Mouse (Mus musculus): ENCODE results near the gene Trpm4. TPM values are rescaled to one million over a fixed set of nuclear protein-coding genes. Genes with fewer than 3 reads are reported as not detected.

The Trpm4 gene
- polyA plus RNA-seq (2014; fragmentation: Nextera tagmentation; extraction: Ambion mirVana), result 7.8 and 9.3 TPM in 2 replicates

- Histone ChIP-seq H3K9ac (peak within 1 kb of the TSS; percentile 61), H3K27ac (no peak within 1 kb of the TSS), H3K4me1 (replicated peaks; ENCODE audit: control insufficient read depth, insufficient read depth, low read length) (peaks cover 4% of the 10 kb centered on the region; the same call in 1 of the 2 replicates), H3K36me3 (replicated peaks; ENCODE audit: control insufficient read depth, insufficient read depth) (no peaks in the 10 kb centered on the region), H3K27me3 (ENCODE audit: control insufficient read depth, insufficient read depth, low read length) (peaks cover 5% of the 10 kb centered on the region), H3K9me3 (ENCODE audit: control insufficient read depth, low read length) (no peaks in the 10 kb centered on the region), H3K4me3 (replicated peaks; ENCODE audit: low read length) (peak within 1 kb of the TSS; percentile 47), H3K4me2 (replicated peaks) (peak within 1 kb of the TSS; percentile 71)
- under 1% methylated on average over 38 of the region's 38 CpGs for WGBS
- ATAC-seq (ENCODE audit: low FRiP score) (peak; percentile 64), DNase-seq (ENCODE audit: low spot score) (peak; percentile 78)
Observed at GRCm38 (mm10) chr7:45333431-45333982, at the start of gene Trpm4. TSS of gene Trpm4 (minus strand) at chr7:45333780.

- DNase-seq (ENCODE audit: low spot score) (no peak), ATAC-seq (ENCODE audit: low FRiP score) (no peak)
- no peak overlapping the region for H3K9ac ChIP-seq
- no peak overlapping the region for H3K4me3 ChIP-seq (replicated peaks; ENCODE audit: low read length)
- no peak overlapping the region for H3K27ac ChIP-seq
- no peaks in the 10 kb centered on the region for H3K9me3 ChIP-seq (ENCODE audit: control insufficient read depth, low read length)
- H3K27me3 ChIP-seq (ENCODE audit: control insufficient read depth, insufficient read depth, low read length), result no peaks in the 10 kb centered on the region
- peaks cover 96% of the 10 kb centered on the region for H3K36me3 ChIP-seq (replicated peaks; ENCODE audit: control insufficient read depth, insufficient read depth)
- 0 out of 2 replicates have a peak, but pooled peaks cover 4% of the 10 kb centered on the region for H3K4me1 ChIP-seq (replicated peaks; ENCODE audit: control insufficient read depth, insufficient read depth, low read length)
- H3K4me2 ChIP-seq (replicated peaks), result no peak overlapping the region
- 84% methylated on average over 1 of the region's 1 CpGs for WGBS
Observed at GRCm38 (mm10) chr7:45376057-45376456, 42.5 kb upstream of the Trpm4 start.

GRCm38 (mm10) chr7:45374620-45375019, 41.0 kb upstream of the Trpm4 start:
- Histone ChIP-seq H3K27ac (no peak overlapping the region), H3K9ac (no peak overlapping the region), H3K36me3 (replicated peaks; ENCODE audit: control insufficient read depth, insufficient read depth) (peaks cover 82% of the 10 kb centered on the region), H3K4me2 (replicated peaks) (no peak overlapping the region), H3K4me1 (replicated peaks; ENCODE audit: control insufficient read depth, insufficient read depth, low read length) (peaks cover 8% of the 10 kb centered on the region; the same call in 1 of the 2 replicates), H3K9me3 (ENCODE audit: control insufficient read depth, low read length) (no peaks in the 10 kb centered on the region), H3K4me3 (replicated peaks; ENCODE audit: low read length) (no peak overlapping the region), H3K27me3 (ENCODE audit: control insufficient read depth, insufficient read depth, low read length) (no peaks in the 10 kb centered on the region)
- no peak for DNase-seq (ENCODE audit: low spot score)
- ATAC-seq (ENCODE audit: low FRiP score), result no peak
- 92% methylated on average over 8 of the region's 8 CpGs for WGBS

DNA sequence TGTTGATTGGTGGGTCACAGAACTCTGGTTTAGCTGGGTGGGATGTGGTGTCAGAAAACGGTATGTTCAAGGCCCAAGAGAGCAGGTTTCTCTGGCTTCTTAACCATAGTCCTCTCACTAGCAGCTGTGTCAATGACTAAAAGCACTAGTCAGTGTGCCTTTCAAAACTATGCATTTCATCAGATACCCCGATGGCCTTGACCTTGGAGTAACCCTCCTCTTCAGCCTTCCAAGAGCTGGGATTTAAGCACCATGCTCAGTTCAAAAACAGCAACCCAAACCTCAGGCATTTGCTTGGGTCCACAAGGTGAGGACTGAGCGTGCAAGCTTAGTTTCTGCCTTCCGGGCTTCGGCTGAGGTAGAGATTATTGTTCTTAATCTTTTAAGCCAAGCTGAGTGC, 38.8 kb upstream of the Trpm4 start:
- Histone ChIP-seq H3K9ac (no peak overlapping the region), H3K27me3 (ENCODE audit: control insufficient read depth, insufficient read depth, low read length) (peaks cover 8% of the 10 kb centered on the region), H3K9me3 (ENCODE audit: control insufficient read depth, low read length) (no peaks in the 10 kb centered on the region), H3K4me1 (replicated peaks; ENCODE audit: control insufficient read depth, insufficient read depth, low read length) (peaks cover 18% of the 10 kb centered on the region; the same call in 1 of the 2 replicates), H3K36me3 (replicated peaks; ENCODE audit: control insufficient read depth, insufficient read depth) (peaks cover 59% of the 10 kb centered on the region), H3K4me2 (replicated peaks) (no peak overlapping the region), H3K27ac (no peak overlapping the region), H3K4me3 (replicated peaks; ENCODE audit: low read length) (no peak overlapping the region)
- no peak for ATAC-seq (ENCODE audit: low FRiP score)
- DNase-seq (ENCODE audit: low spot score), result no peak
- WGBS, result 90% methylated on average over 5 of the region's 5 CpGs

- Histone ChIP-seq H3K9ac (peak within 1 kb of the TSS; percentile 60), H3K4me1 (replicated peaks; ENCODE audit: control insufficient read depth, insufficient read depth, low read length) (peaks cover 18% of the 10 kb centered on the region), H3K27ac (no peak within 1 kb of the TSS), H3K36me3 (replicated peaks; ENCODE audit: control insufficient read depth, insufficient read depth) (peaks cover 42% of the 10 kb centered on the region), H3K9me3 (ENCODE audit: control insufficient read depth, low read length) (no peaks in the 10 kb centered on the region), H3K4me3 (replicated peaks; ENCODE audit: low read length) (peak within 1 kb of the TSS; percentile 42), H3K4me2 (replicated peaks) (peak within 1 kb of the TSS; percentile 87), H3K27me3 (ENCODE audit: control insufficient read depth, insufficient read depth, low read length) (peaks cover 8% of the 10 kb centered on the region)
- ATAC-seq (ENCODE audit: low FRiP score) (peak; percentile 24), DNase-seq (ENCODE audit: low spot score) (peak; percentile 66)
- WGBS, result 11% methylated on average over 28 of the region's 28 CpGs
Observed at GRCm38 (mm10) chr7:45370475-45371311, 37.1 kb upstream of the Trpm4 start, which contains the start of gene Lin7b. TSS of gene Lin7b (minus strand) at chr7:45370583.

DNA sequence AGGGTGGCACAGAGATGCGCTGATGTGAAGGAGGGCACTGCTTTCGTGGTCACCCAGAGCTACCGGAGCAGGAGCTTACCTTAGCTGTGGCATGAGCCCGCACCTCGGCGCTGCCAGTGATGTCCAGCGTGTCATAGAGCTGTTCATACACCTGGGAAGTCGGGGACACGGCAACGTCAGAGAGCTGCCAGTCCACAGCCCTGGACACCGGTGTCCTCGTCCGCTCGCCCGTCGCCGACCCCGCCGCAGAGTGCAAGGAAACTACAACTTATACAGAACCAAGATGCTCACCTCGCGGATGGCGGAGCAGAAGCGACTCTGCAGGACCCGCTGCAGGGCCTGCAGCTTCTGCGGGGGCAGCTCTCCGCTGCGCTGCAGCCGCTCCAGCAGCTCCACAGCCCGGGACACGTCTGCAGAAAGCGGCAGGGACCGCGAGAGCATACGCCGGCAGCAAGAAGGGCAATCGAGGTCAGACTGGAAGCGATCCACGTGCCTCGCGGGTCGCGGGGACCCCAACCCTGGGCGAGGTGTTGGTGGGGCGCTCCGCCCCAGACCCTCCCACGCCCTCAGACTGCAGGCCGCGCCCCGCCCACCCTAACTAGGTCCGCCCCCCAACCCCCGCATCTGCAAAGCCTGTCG, 36.4 kb upstream of the Trpm4 start:
- Histone ChIP-seq H3K9me3 (ENCODE audit: control insufficient read depth, low read length) (no peaks in the 10 kb centered on the region), H3K4me3 (replicated peaks; ENCODE audit: low read length) (peak overlapping the region; percentile 42), H3K4me2 (replicated peaks) (peak overlapping the region; percentile 87), H3K9ac (peak overlapping the region; percentile 60), H3K27me3 (ENCODE audit: control insufficient read depth, insufficient read depth, low read length) (peaks cover 8% of the 10 kb centered on the region), H3K27ac (no peak overlapping the region), H3K36me3 (replicated peaks; ENCODE audit: control insufficient read depth, insufficient read depth) (peaks cover 37% of the 10 kb centered on the region), H3K4me1 (replicated peaks; ENCODE audit: control insufficient read depth, insufficient read depth, low read length) (peaks cover 26% of the 10 kb centered on the region)
- ATAC-seq (ENCODE audit: low FRiP score) (peak; percentile 7), DNase-seq (ENCODE audit: low spot score) (peak; percentile 47)
- WGBS, result 10% methylated on average over 50 of the region's 52 CpGs

GRCm38 (mm10) chr7:45369022-45369745, 35.6 kb upstream of the Trpm4 start:
- Histone ChIP-seq H3K27me3 (ENCODE audit: control insufficient read depth, insufficient read depth, low read length) (peaks cover 8% of the 10 kb centered on the region), H3K9ac (no peak overlapping the region), H3K4me3 (replicated peaks; ENCODE audit: low read length) (peak overlapping the region; percentile 42; the same call in 1 of the 2 replicates), H3K27ac (no peak overlapping the region), H3K4me2 (replicated peaks) (peak overlapping the region; percentile 87), H3K9me3 (ENCODE audit: control insufficient read depth, low read length) (no peaks in the 10 kb centered on the region), H3K4me1 (replicated peaks; ENCODE audit: control insufficient read depth, insufficient read depth, low read length) (peaks cover 31% of the 10 kb centered on the region), H3K36me3 (replicated peaks; ENCODE audit: control insufficient read depth, insufficient read depth) (peaks cover 29% of the 10 kb centered on the region)
- 73% methylated on average over 16 of the region's 16 CpGs for WGBS
- DNase-seq (ENCODE audit: low spot score), result no peak
- no peak for ATAC-seq (ENCODE audit: low FRiP score)

- H3K27ac ChIP-seq, result peak overlapping the region; percentile 83; the same call in 1 of the 2 replicates
- ATAC-seq (ENCODE audit: low FRiP score) (no peak), DNase-seq (ENCODE audit: low spot score) (no peak)
- WGBS, result 76% methylated on average over 11 of the region's 15 CpGs
- H3K9me3 ChIP-seq (ENCODE audit: control insufficient read depth, low read length), result no peaks in the 10 kb centered on the region
- H3K27me3 ChIP-seq (ENCODE audit: control insufficient read depth, insufficient read depth, low read length), result peaks cover 8% of the 10 kb centered on the region
- H3K36me3 ChIP-seq (replicated peaks; ENCODE audit: control insufficient read depth, insufficient read depth), result peaks cover 19% of the 10 kb centered on the region
- peak overlapping the region; percentile 80 for H3K4me3 ChIP-seq (replicated peaks; ENCODE audit: low read length)
- H3K4me1 ChIP-seq (replicated peaks; ENCODE audit: control insufficient read depth, insufficient read depth, low read length), result peaks cover 31% of the 10 kb centered on the region
- H3K4me2 ChIP-seq (replicated peaks), result peak overlapping the region; percentile 75
- peak overlapping the region; percentile 73 for H3K9ac ChIP-seq
Observed at GRCm38 (mm10) chr7:45368178-45368577, 34.6 kb upstream of the Trpm4 start.
